Mouse (Mus musculus) lung, adult 2 months (tissue): ENCODE data around the gene Il17re.

Experiments used
- CTCF ChIP-seq: fragments of 200-500 bp; IDR thresholded peaks from 2 replicates; pipeline ENCODE4 v1.5.1; 2011; ENCODE audit warnings: mild to moderate bottlenecking, low read length, control low read depth; ENCODE audit not compliant: insufficient read depth
- POLR2A ChIP-seq: fragments of 200-500 bp; IDR thresholded peaks from 2 replicates; pipeline ENCODE4 v1.6.1; 2011; ENCODE audit warnings: low read depth, mild to moderate bottlenecking, control low read depth, low read length, borderline replicate concordance; ENCODE audit errors: extremely low read depth

DNA sequence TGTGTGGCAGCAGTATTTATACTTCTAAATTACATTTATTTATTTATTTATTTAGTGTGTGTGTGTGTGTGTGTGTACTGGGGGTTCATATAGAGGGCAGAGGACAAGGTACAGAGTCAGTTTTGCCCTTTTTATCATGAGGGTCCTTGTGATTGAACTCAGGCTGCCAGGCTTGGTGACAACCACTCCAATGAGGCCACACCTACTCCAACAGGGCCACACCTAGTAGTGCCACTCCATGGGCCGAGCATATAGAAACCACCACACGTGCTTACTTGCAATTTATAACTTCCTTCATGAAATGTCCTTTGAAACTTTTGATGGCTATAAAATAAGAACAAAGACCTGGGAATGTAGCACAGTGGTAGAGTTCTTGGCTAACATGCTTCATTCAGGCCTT, 15.0 kb downstream of the Il17re start:
- TF ChIP-seq CTCF: no peak
- TF ChIP-seq POLR2A: no peak
